Mouse (Mus musculus) MEL (cell line): ENCODE measurements around the gene Gm10073. TPM values are rescaled to one million over a fixed set of nuclear protein-coding genes. Genes with fewer than 3 reads are reported as not detected.

Source experiments
- DNase-seq: peaks from one replicate; pipeline ENCODE4 v3.0.0; 2011; ENCODE audit warnings: low read depth, low spot score
- H3K27ac ChIP-seq: 2 replicates; pipeline ENCODE4 v1.5.1; 2012; ENCODE audit warnings: low read depth, mild to moderate bottlenecking, control low read depth, low read length, moderate library complexity; ENCODE audit not compliant: control insufficient read depth
- H3K27me3 ChIP-seq, 2 experiments: fragments of 150-350 bp in 1 of 2; sonication (generic) in 1 of 2; 2 replicates each; pipeline ENCODE4 v1.6.1; 2012; ENCODE audit warnings: low read length in 2 of 2, mild to moderate bottlenecking in 2 of 2, improper control_type of control experiment in 1 of 2, moderate library complexity in 1 of 2; ENCODE audit not compliant: insufficient read depth in 2 of 2, control insufficient read depth in 1 of 2
- H3K36me3 ChIP-seq, 2 experiments: 2 replicates each; pipeline ENCODE4 v1.6.1; 2012 to 2014; ENCODE audit warnings: low read length in 2 of 2, improper control_type of control experiment in 1 of 2, inconsistent platforms in 1 of 2, mild to moderate bottlenecking in 1 of 2; ENCODE audit not compliant: insufficient read depth in 2 of 2, control insufficient read depth in 1 of 2
- H3K4me1 ChIP-seq, 2 experiments: fragments of 150-350 bp in 1 of 2; sonication (generic) in 1 of 2; 2 replicates each; pipeline ENCODE4 v1.6.1; 2012; ENCODE audit warnings: low read length in 2 of 2, improper control_type of control experiment in 1 of 2, mild to moderate bottlenecking in 1 of 2; ENCODE audit not compliant: insufficient read depth in 2 of 2, control insufficient read depth in 1 of 2
- H3K4me3 ChIP-seq, 2 experiments: fragments of 150-350 bp in 1 of 2; sonication (generic) in 1 of 2; 2 replicates each; pipeline ENCODE4 v1.5.1; 2012; ENCODE audit warnings: low read depth in 2 of 2, low read length in 2 of 2, mild to moderate bottlenecking in 2 of 2, moderate library complexity in 2 of 2, control low read depth in 1 of 2, improper control_type of control experiment in 1 of 2; ENCODE audit not compliant: control insufficient read depth in 1 of 2, insufficient read depth in 1 of 2
- H3K79me2 ChIP-seq: 2 replicates; pipeline ENCODE4 v1.6.1; 2012; ENCODE audit warnings: mild to moderate bottlenecking, low read length, moderate library complexity; ENCODE audit not compliant: control insufficient read depth, poor library complexity, insufficient read depth
- H3K9ac ChIP-seq: 2 replicates; pipeline ENCODE4 v1.6.1; 2012; ENCODE audit warnings: low read depth, mild to moderate bottlenecking, control low read depth, low read length, moderate library complexity; ENCODE audit not compliant: control insufficient read depth, poor library complexity, severe bottlenecking
- H3K9me3 ChIP-seq: fragments of 150-350 bp; sonication (generic); replicated peaks from 2 replicates; pipeline ENCODE4 v1.6.1; 2012; ENCODE audit warnings: mild to moderate bottlenecking, low read length, improper control_type of control experiment, moderate library complexity; ENCODE audit not compliant: insufficient read depth
- BHLHE40 ChIP-seq: IDR thresholded peaks from 2 replicates; pipeline ENCODE4 v1.6.1; 2012; ENCODE audit warnings: low read depth, mild to moderate bottlenecking, inconsistent platforms, low read length, improper control_type of control experiment, borderline replicate concordance
- CHD1 ChIP-seq: IDR thresholded peaks from 2 replicates; pipeline ENCODE4 v1.6.1; 2012; ENCODE audit warnings: low read depth, mild to moderate bottlenecking, inconsistent platforms, low read length, improper control_type of control experiment
- CHD2 ChIP-seq: IDR thresholded peaks from 2 replicates; pipeline ENCODE4 v1.6.1; 2011; ENCODE audit warnings: low read length, improper control_type of control experiment
- CTCF ChIP-seq, 3 experiments: IDR thresholded peaks in 2 of 3; conservative IDR thresholded peaks in 1 of 3; 2 replicates each; pipeline ENCODE4 v1.5.1; 2011 to 2012; ENCODE audit warnings: low read length in 3 of 3, low read depth in 2 of 3, mild to moderate bottlenecking in 2 of 3, improper control_type of control experiment in 1 of 3, inconsistent platforms in 1 of 3, mixed read lengths in 1 of 3, moderate library complexity in 1 of 3; ENCODE audit not compliant: control insufficient read depth in 1 of 3, insufficient read depth in 1 of 3, poor library complexity in 1 of 3, severe bottlenecking in 1 of 3
- E2F4 ChIP-seq: IDR thresholded peaks from 2 replicates; pipeline ENCODE4 v1.6.1; 2011; ENCODE audit warnings: low read depth, low read length, improper control_type of control experiment, borderline replicate concordance
- ELF1 ChIP-seq: IDR thresholded peaks from 2 replicates; pipeline ENCODE4 v1.6.1; 2014; ENCODE audit warnings: low read depth, mild to moderate bottlenecking, inconsistent platforms, low read length, improper control_type of control experiment, moderate library complexity
- EP300 ChIP-seq, 2 experiments: IDR thresholded peaks; 2 replicates each; pipeline ENCODE4 v1.6.1; 2011; ENCODE audit warnings: improper control_type of control experiment in 2 of 2, low read length in 2 of 2, low read depth in 1 of 2, mild to moderate bottlenecking in 1 of 2
- ETS1 ChIP-seq: IDR thresholded peaks from 2 replicates; pipeline ENCODE4 v1.6.1; 2012; ENCODE audit warnings: low read depth, mild to moderate bottlenecking, inconsistent platforms, low read length, improper control_type of control experiment, moderate library complexity
- GATA1 ChIP-seq: IDR thresholded peaks from 2 replicates; pipeline ENCODE4 v1.6.1; 2011; ENCODE audit warnings: low read depth, low read length, improper control_type of control experiment
- HCFC1 ChIP-seq: IDR thresholded peaks from 2 replicates; pipeline ENCODE4 v1.6.1; 2012; ENCODE audit warnings: low read depth, mild to moderate bottlenecking, inconsistent platforms, low read length, improper control_type of control experiment, moderate library complexity
- JUND ChIP-seq: IDR thresholded peaks from 2 replicates; pipeline ENCODE4 v1.6.1; 2011; ENCODE audit warnings: low read depth, mild to moderate bottlenecking, improper control_type of control experiment, low read length
- KAT2A ChIP-seq: conservative IDR thresholded peaks from 2 replicates; pipeline ENCODE4 v1.6.1; 2012; ENCODE audit warnings: low read depth, low read length, improper control_type of control experiment, inconsistent platforms
- MAFK ChIP-seq: IDR thresholded peaks from 2 replicates; pipeline ENCODE4 v1.6.1; 2011; ENCODE audit warnings: low read depth, mild to moderate bottlenecking, low read length, improper control_type of control experiment, borderline replicate concordance
- MAX ChIP-seq: IDR thresholded peaks from 2 replicates; pipeline ENCODE4 v1.6.1; 2011; ENCODE audit warnings: low read length, improper control_type of control experiment
- MAZ ChIP-seq: IDR thresholded peaks from 2 replicates; pipeline ENCODE4 v1.6.1; 2012; ENCODE audit warnings: low read depth, mild to moderate bottlenecking, inconsistent platforms, low read length, improper control_type of control experiment
- MEF2A ChIP-seq: IDR thresholded peaks from 2 replicates; pipeline ENCODE4 v1.6.1; 2014; ENCODE audit warnings: low read depth, mild to moderate bottlenecking, inconsistent platforms, low read length, improper control_type of control experiment; ENCODE audit not compliant: poor library complexity, insufficient replicate concordance, severe bottlenecking; ENCODE audit errors: extremely low read depth
- MYC ChIP-seq: IDR thresholded peaks from 2 replicates; pipeline ENCODE4 v1.6.1; 2011; ENCODE audit warnings: low read depth, mild to moderate bottlenecking, low read length, improper control_type of control experiment, moderate library complexity
- NELFE ChIP-seq: IDR thresholded peaks from 2 replicates; pipeline ENCODE4 v1.6.1; 2011; ENCODE audit warnings: low read depth, low read length, improper control_type of control experiment
- NRF1 ChIP-seq: IDR thresholded peaks from 2 replicates; pipeline ENCODE4 v1.6.1; 2014; ENCODE audit warnings: low read depth, mild to moderate bottlenecking, inconsistent platforms, low read length, improper control_type of control experiment, moderate library complexity; ENCODE audit not compliant: poor library complexity, insufficient read depth, severe bottlenecking
- POLR2AphosphoS5 ChIP-seq: IDR thresholded peaks from 2 replicates; pipeline ENCODE4 v1.6.1; 2012; ENCODE audit warnings: low read depth, borderline replicate concordance, mild to moderate bottlenecking, inconsistent platforms, low read length, moderate library complexity, mixed read lengths
- RAD21 ChIP-seq: IDR thresholded peaks from 2 replicates; pipeline ENCODE4 v1.6.1; 2011; ENCODE audit warnings: mild to moderate bottlenecking, low read depth, low read length, improper control_type of control experiment
- RCOR1 ChIP-seq: IDR thresholded peaks from 2 replicates; pipeline ENCODE4 v1.6.1; 2012; ENCODE audit warnings: low read depth, mild to moderate bottlenecking, inconsistent platforms, low read length, improper control_type of control experiment
- SMC3 ChIP-seq: IDR thresholded peaks from 2 replicates; pipeline ENCODE4 v1.6.1; 2011; ENCODE audit warnings: low read depth, low read length, improper control_type of control experiment
- TAL1 ChIP-seq: IDR thresholded peaks from 2 replicates; pipeline ENCODE4 v1.6.1; 2012; ENCODE audit warnings: mild to moderate bottlenecking, inconsistent platforms, low read length, moderate library complexity, mixed read lengths
- USF1 ChIP-seq: IDR thresholded peaks from 2 replicates; pipeline ENCODE4 v1.6.1; 2014; ENCODE audit warnings: low read depth, mild to moderate bottlenecking, inconsistent platforms, low read length, improper control_type of control experiment, moderate library complexity
- USF2 ChIP-seq, 2 experiments: IDR thresholded peaks; 2 replicates each; pipeline ENCODE4 v1.6.1; 2011 to 2012; ENCODE audit warnings: improper control_type of control experiment in 2 of 2, low read length in 2 of 2, borderline replicate concordance in 1 of 2, inconsistent platforms in 1 of 2, low read depth in 1 of 2, mild to moderate bottlenecking in 1 of 2; ENCODE audit not compliant: insufficient read depth in 1 of 2
- ZKSCAN1 ChIP-seq: IDR thresholded peaks from 2 replicates; pipeline ENCODE4 v1.6.1; 2012; ENCODE audit warnings: low read depth, mild to moderate bottlenecking, inconsistent platforms, low read length, improper control_type of control experiment, moderate library complexity
- ZMIZ1 ChIP-seq: IDR thresholded peaks from 2 replicates; pipeline ENCODE4 v1.6.1; 2012; ENCODE audit warnings: low read depth, mild to moderate bottlenecking, inconsistent platforms, low read length, improper control_type of control experiment, moderate library complexity
- ZNF384 ChIP-seq: IDR thresholded peaks from 2 replicates; pipeline ENCODE4 v1.6.1; 2012; ENCODE audit warnings: low read depth, mild to moderate bottlenecking, inconsistent platforms, low read length, improper control_type of control experiment
- polyA plus RNA-seq, 2 experiments: library from polyadenylated mRNA; stranded (reverse) in 1 of 2; unstranded in 1 of 2; fragments of >175 nt in 1 of 2; fragments of >200 nt in 1 of 2; gene quantifications; 2 replicates each; pipeline versions ENCODE4 v1.2.1 to v1.2.4; 2012; ENCODE audit warnings: low replicate concordance in 2 of 2, low read depth in 1 of 2; ENCODE audit not compliant: insufficient read length in 2 of 2, insufficient read depth in 1 of 2, missing spikeins in 1 of 2
- total RNA-seq: library from RNA; depleted of rRNA; stranded (reverse); fragments of 300-350 nt; gene quantifications from 2 replicates; pipeline ENCODE4 v1.2.3, GENCODE M21; 2012

Gene Gm10073
- total and polyA plus RNA-seq, 3 experiments: 71.2 to 188 TPM; not detected in 1

DNA sequence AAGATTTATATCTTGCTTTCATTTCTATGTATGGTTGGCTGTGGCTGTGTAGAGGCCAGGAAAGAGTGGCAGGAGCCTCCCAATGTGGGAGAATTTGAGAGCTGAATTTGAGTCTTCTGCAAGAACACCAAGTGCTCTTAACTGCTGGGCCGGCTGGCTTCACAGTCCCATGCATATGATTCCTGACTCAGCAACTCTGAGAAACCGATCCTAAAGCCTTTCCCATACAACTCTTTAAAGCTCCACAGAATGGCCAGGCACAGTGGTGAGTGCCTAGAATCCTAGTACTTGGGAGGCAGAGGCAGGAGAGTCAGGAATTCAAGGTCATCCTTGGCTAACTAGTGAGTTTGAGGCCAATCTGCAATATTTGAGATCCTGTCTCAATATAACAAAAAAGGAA, 6.2 kb upstream of the Gm10073 start:
- no peak for DNase-seq
- Histone ChIP-seq H3K36me3 (no peaks in the 10 kb centered on the region; a peak in 1 of 4 replicates), H3K27ac (no peak overlapping the region), H3K27me3 (peaks cover 5 to 7% of the 10 kb centered on the region in 2 experiments), H3K4me3 (no peak overlapping the region), H3K79me2 (no peaks in the 10 kb centered on the region), H3K9ac (no peak overlapping the region), H3K4me1 (peaks cover 0 to 13% of the 10 kb centered on the region in 2 experiments; a peak in 3 of 4 replicates), H3K9me3 (no peaks in the 10 kb centered on the region)
- TF ChIP-seq MAZ (no peak), CHD2 (no peak), RCOR1 (no peak), KAT2A (no peak), CHD1 (no peak), JUND (no peak), SMC3 (no peak), E2F4 (no peak), POLR2AphosphoS5 (no peak), USF2 (IDR thresholded peaks at IDR 0.05; ENCODE audit: borderline replicate concordance in 1 of 2, insufficient read depth in 1 of 2, low read depth in 1 of 2, low read length in 2 of 2) (no peak), MYC (no peak), ZMIZ1 (no peak), CTCF (IDR thresholded peaks at IDR 0.05 in 2 of 3, conservative IDR thresholded peaks at IDR 0.05 in 1 of 3; ENCODE audit: control insufficient read depth in 1 of 3, insufficient read depth in 1 of 3, low read depth in 2 of 3, low read length in 3 of 3, poor library complexity in 1 of 3, severe bottlenecking in 1 of 3) (no peak), MEF2A (no peak), ETS1 (no peak), GATA1 (no peak), ZKSCAN1 (no peak), BHLHE40 (no peak), ELF1 (no peak)

- no peak overlapping the region for H3K4me3 ChIP-seq
- peaks cover 0 to 13% of the 10 kb centered on the region in 2 experiments; a peak in 3 of 4 replicates for H3K4me1 ChIP-seq
- no peak overlapping the region for H3K9ac ChIP-seq
- H3K27ac ChIP-seq: no peak overlapping the region
- no peaks in the 10 kb centered on the region for H3K79me2 ChIP-seq
- H3K9me3 ChIP-seq: no peaks in the 10 kb centered on the region
- H3K36me3 ChIP-seq: no peaks in the 10 kb centered on the region; a peak in 1 of 4 replicates
- peaks cover 1 to 5% of the 10 kb centered on the region in 2 experiments; a peak in 3 of 4 replicates for H3K27me3 ChIP-seq
- DNase-seq: peak; percentile 56
- no peak for TF ChIP-seq NELFE
- TF ChIP-seq MAFK: no peak
- TF ChIP-seq JUND: no peak
- no peak for TF ChIP-seq USF1
- peak; percentile 8; the same call in 1 of the 2 replicates for TF ChIP-seq RCOR1
- TF ChIP-seq MAX: no peak
- TF ChIP-seq EP300 (IDR thresholded peaks at IDR 0.05; ENCODE audit: low read depth in 1 of 2, low read length in 2 of 2): peak; percentile 31 to 40; a peak in 2 of 4 replicates
- no peak for TF ChIP-seq TAL1
- TF ChIP-seq POLR2AphosphoS5: no peak
- no peak for TF ChIP-seq NRF1
- no peak for TF ChIP-seq ZNF384
- no peak for TF ChIP-seq CTCF (IDR thresholded peaks at IDR 0.05 in 2 of 3, conservative IDR thresholded peaks at IDR 0.05 in 1 of 3; ENCODE audit: control insufficient read depth in 1 of 3, insufficient read depth in 1 of 3, low read depth in 2 of 3, low read length in 3 of 3, poor library complexity in 1 of 3, severe bottlenecking in 1 of 3)
- 0 out of 2 replicates have a peak, but pooled peaks have one; percentile 41 for TF ChIP-seq GATA1
- no peak for TF ChIP-seq RAD21
- TF ChIP-seq ZKSCAN1: no peak
- no peak for TF ChIP-seq MYC
- peak; percentile 45 for TF ChIP-seq ETS1
- TF ChIP-seq HCFC1: no peak
Measured at GRCm38 (mm10) chr8:106576849-106577555, 3.7 kb upstream of the Gm10073 start.
